Mouse (Mus musculus) ovary, postnatal 36 days (tissue): ENCODE measurements around the gene Mctp1.
"Not testable (repeated sequence)": the region's sequence is repeated elsewhere in the genome, so short reads cannot be mapped to it uniquely, and the experiment has no call there.

ENCODE experiments used
- DNase-seq: peaks from one replicate; pipeline ENCODE4 v3.0.0; 2022; ENCODE audit warnings: low spot score, mixed read lengths

The Mctp1 gene

GRCm38 (mm10) chr13:76482998-76483397, 98.7 kb downstream of the Mctp1 start:
- DNase-seq: no peak

- DNase-seq: peak; percentile 25
Measured at GRCm38 (mm10) chr13:76484086-76484709, 99.9 kb downstream of the Mctp1 start.

- DNase-seq: no peak
Measured at GRCm38 (mm10) chr13:76515896-76516295, 131.6 kb downstream of the Mctp1 start.

GRCm38 (mm10) chr13:76523170-76523569, 138.8 kb downstream of the Mctp1 start:
- no peak for DNase-seq

GRCm38 (mm10) chr13:76527326-76527725, 143.0 kb downstream of the Mctp1 start:
- no peak for DNase-seq

- DNase-seq: no peak
Measured at GRCm38 (mm10) chr13:76527751-76528150, 143.4 kb downstream of the Mctp1 start.

- no peak for DNase-seq
Measured at GRCm38 (mm10) chr13:76529915-76530314, 145.6 kb downstream of the Mctp1 start.

GRCm38 (mm10) chr13:76530867-76531504, 146.7 kb downstream of the Mctp1 start:
- no peak for DNase-seq

- no peak for DNase-seq
Measured at GRCm38 (mm10) chr13:76547854-76548253, 163.5 kb downstream of the Mctp1 start.

- DNase-seq: no peak
Measured at GRCm38 (mm10) chr13:76560918-76561317, 176.6 kb downstream of the Mctp1 start.

GRCm38 (mm10) chr13:76561594-76561993, 177.3 kb downstream of the Mctp1 start:
- no peak for DNase-seq

GRCm38 (mm10) chr13:76564061-76564460, 179.7 kb downstream of the Mctp1 start:
- no peak for DNase-seq

GRCm38 (mm10) chr13:76566024-76566423, 181.7 kb downstream of the Mctp1 start:
- DNase-seq: no peak

GRCm38 (mm10) chr13:76567448-76567847, 183.1 kb downstream of the Mctp1 start:
- no peak for DNase-seq

GRCm38 (mm10) chr13:76568569-76569211, 184.4 kb downstream of the Mctp1 start:
- no peak for DNase-seq

GRCm38 (mm10) chr13:76579414-76579813, 195.1 kb downstream of the Mctp1 start:
- DNase-seq: peak; percentile 9

GRCm38 (mm10) chr13:76585447-76585846, 201.1 kb downstream of the Mctp1 start:
- no peak for DNase-seq

GRCm38 (mm10) chr13:76590709-76591108, 206.4 kb downstream of the Mctp1 start:
- DNase-seq: not testable (repeated sequence)

GRCm38 (mm10) chr13:76591189-76591588, 206.9 kb downstream of the Mctp1 start:
- no peak for DNase-seq

- no peak for DNase-seq
Measured at GRCm38 (mm10) chr13:76591692-76592091, 207.4 kb downstream of the Mctp1 start.

- no peak for DNase-seq
Measured at GRCm38 (mm10) chr13:76592908-76593307, 208.6 kb downstream of the Mctp1 start.

- no peak for DNase-seq
Measured at GRCm38 (mm10) chr13:76597005-76597404, 212.7 kb downstream of the Mctp1 start.

GRCm38 (mm10) chr13:76609425-76609824, 225.1 kb downstream of the Mctp1 start:
- DNase-seq: no peak
